Mouse (Mus musculus) neural tube, embryonic 15.5 days (tissue): ENCODE measurements around the gene Trmt61a. TPM values are rescaled to one million over a fixed set of nuclear protein-coding genes. Genes with fewer than 3 reads are reported as not detected.

Source experiments
- ATAC-seq: fragments of 200-750 bp; cut with Nextera tagmentation; 2 replicates; pipeline ENCODE4 v1.8.0; 2017; ENCODE audit warnings: mild to moderate bottlenecking, moderate TSS enrichment, moderate library complexity; ENCODE audit not compliant: low FRiP score
- H3K27ac ChIP-seq: fragments of 300-500 bp; sonication (generic); replicated peaks from 2 replicates; pipeline ENCODE4 v1.5.1; 2015; ENCODE audit warnings: mild to moderate bottlenecking, inconsistent platforms
- H3K27me3 ChIP-seq: fragments of 300-500 bp; sonication (generic); replicated peaks from 2 replicates; pipeline ENCODE4 v1.6.1; 2015; ENCODE audit warnings: inconsistent platforms
- H3K36me3 ChIP-seq: fragments of 300-500 bp; sonication (generic); 2 replicates; pipeline ENCODE4 v1.6.1; 2015; ENCODE audit warnings: inconsistent platforms
- H3K4me1 ChIP-seq: fragments of 300-500 bp; sonication (generic); 2 replicates; pipeline ENCODE4 v1.6.1; 2015; ENCODE audit warnings: inconsistent platforms
- H3K4me2 ChIP-seq: fragments of 300-500 bp; sonication (generic); 2 replicates; pipeline ENCODE4 v1.6.1; 2015; ENCODE audit warnings: inconsistent platforms, mild to moderate bottlenecking, moderate library complexity
- H3K4me3 ChIP-seq: fragments of 300-500 bp; sonication (generic); replicated peaks from 2 replicates; pipeline ENCODE4 v1.5.1; 2015; ENCODE audit warnings: mild to moderate bottlenecking, inconsistent platforms
- H3K9ac ChIP-seq: fragments of 300-500 bp; sonication (generic); replicated peaks from 2 replicates; pipeline ENCODE4 v1.6.1; 2015; ENCODE audit warnings: mild to moderate bottlenecking, inconsistent platforms
- H3K9me3 ChIP-seq: fragments of 300-500 bp; sonication (generic); replicated peaks from 2 replicates; pipeline ENCODE4 v1.6.1; 2016; ENCODE audit warnings: inconsistent platforms
- WGBS: fragments of 180-500 bp; shearing (Covaris S2); methylation state at CpG from one replicate; pipeline ENCODE4 v1.1.7; 2015; ENCODE audit warnings: mixed read lengths; 5-methylcytosine and 5-hydroxymethylcytosine counted together
- polyA plus RNA-seq: library from polyadenylated mRNA; unstranded; fragments of >200 nt; fragmentation: Nextera tagmentation; extraction: Ambion mirVana; gene quantifications from 2 replicates; pipeline ENCODE4 v1.2.1, GENCODE M21; 2015

Trmt61a gene
- polyA plus RNA-seq, 1 experiment from 2014 or later: 10.8 TPM

- 86% methylated on average over 13 of the region's 13 CpGs for WGBS
- Histone ChIP-seq H3K9me3 (no peaks in the 10 kb centered on the region), H3K27ac (no peak overlapping the region), H3K9ac (no peak overlapping the region), H3K4me1 (peaks cover 28% of the 10 kb centered on the region), H3K4me3 (no peak overlapping the region), H3K4me2 (no peak overlapping the region), H3K27me3 (no peaks in the 10 kb centered on the region), H3K36me3 (peaks cover 19% of the 10 kb centered on the region)
- no peak for ATAC-seq
Observed at GRCm38 (mm10) chr12:111665041-111665880, 12.6 kb upstream of the Trmt61a start.

GRCm38 (mm10) chr12:111666380-111666779, 11.5 kb upstream of the Trmt61a start:
- WGBS: 74% methylated on average over 13 of the region's 13 CpGs
- no peak for ATAC-seq

GRCm38 (mm10) chr12:111667421-111667820, 10.5 kb upstream of the Trmt61a start:
- 87% methylated on average over 5 of the region's 5 CpGs for WGBS
- H3K27ac ChIP-seq: peak overlapping the region; percentile 93; the same call in 1 of the 2 replicates

More at GRCm38 (mm10) chr12:111666380-111666779, 11.5 kb upstream of the Trmt61a start:
- Histone ChIP-seq H3K36me3 (peaks cover 19% of the 10 kb centered on the region), H3K9ac (no peak overlapping the region), H3K9me3 (no peaks in the 10 kb centered on the region), H3K4me2 (no peak overlapping the region), H3K27ac (no peak overlapping the region), H3K27me3 (no peaks in the 10 kb centered on the region), H3K4me3 (no peak overlapping the region), H3K4me1 (peaks cover 33% of the 10 kb centered on the region)

GRCm38 (mm10) chr12:111668457-111668912, 9.4 kb upstream of the Trmt61a start:
- no peak for ATAC-seq
- Histone ChIP-seq H3K36me3 (peaks cover 14% of the 10 kb centered on the region), H3K4me1 (peaks cover 43% of the 10 kb centered on the region)

More at GRCm38 (mm10) chr12:111667421-111667820, 10.5 kb upstream of the Trmt61a start:
- H3K9me3 ChIP-seq: no peaks in the 10 kb centered on the region
- no peak overlapping the region for H3K4me3 ChIP-seq
- H3K4me2 ChIP-seq: no peak overlapping the region
- H3K36me3 ChIP-seq: peaks cover 14% of the 10 kb centered on the region
- no peaks in the 10 kb centered on the region for H3K27me3 ChIP-seq
- peaks cover 35% of the 10 kb centered on the region for H3K4me1 ChIP-seq
- ATAC-seq: no peak
- no peak overlapping the region for H3K9ac ChIP-seq

GRCm38 (mm10) chr12:111669000-111669788, 8.7 kb upstream of the Trmt61a start:
- peaks cover 43% of the 10 kb centered on the region for H3K4me1 ChIP-seq
- peak overlapping the region; percentile 98 for H3K9ac ChIP-seq
- 0 out of 2 replicates have a peak, but pooled peaks cover 3% of the 10 kb centered on the region for H3K27me3 ChIP-seq
- peak overlapping the region; percentile 93 for H3K27ac ChIP-seq
- ATAC-seq: no peak
- WGBS: 41% methylated on average over 23 of the region's 23 CpGs
- H3K36me3 ChIP-seq: peaks cover 14% of the 10 kb centered on the region
- H3K4me2 ChIP-seq: peak overlapping the region; percentile 87
- peak overlapping the region; percentile 91 for H3K4me3 ChIP-seq
- H3K9me3 ChIP-seq: no peaks in the 10 kb centered on the region

More at GRCm38 (mm10) chr12:111668457-111668912, 9.4 kb upstream of the Trmt61a start:
- Histone ChIP-seq H3K4me3 (peak overlapping the region; percentile 91), H3K27ac (peak overlapping the region; percentile 93), H3K9me3 (no peaks in the 10 kb centered on the region), H3K4me2 (peak overlapping the region; percentile 87), H3K9ac (peak overlapping the region; percentile 98), H3K27me3 (no peaks in the 10 kb centered on the region)
- WGBS: 2% methylated on average over 8 of the region's 8 CpGs

GRCm38 (mm10) chr12:111669961-111670360, 7.9 kb upstream of the Trmt61a start:
- no peak for ATAC-seq
- WGBS: 39% methylated on average over 8 of the region's 8 CpGs
- H3K27ac ChIP-seq: peak overlapping the region; percentile 93

GRCm38 (mm10) chr12:111670371-111670971, 7.4 kb upstream of the Trmt61a start:
- Histone ChIP-seq H3K4me1 (peaks cover 43% of the 10 kb centered on the region), H3K27me3 (0 out of 2 replicates have a peak, but pooled peaks cover 3% of the 10 kb centered on the region), H3K9me3 (no peaks in the 10 kb centered on the region), H3K36me3 (peaks cover 10% of the 10 kb centered on the region), H3K9ac (peak overlapping the region; percentile 98), H3K4me3 (peak overlapping the region; percentile 91), H3K27ac (peak overlapping the region; percentile 93), H3K4me2 (peak overlapping the region; percentile 87)
- ATAC-seq: no peak; the same call in 1 of the 2 replicates
- 3% methylated on average over 28 of the region's 29 CpGs for WGBS

More at GRCm38 (mm10) chr12:111669961-111670360, 7.9 kb upstream of the Trmt61a start:
- H3K4me2 ChIP-seq: peak overlapping the region; percentile 87
- H3K4me1 ChIP-seq: peaks cover 43% of the 10 kb centered on the region
- 0 out of 2 replicates have a peak, but pooled peaks cover 3% of the 10 kb centered on the region for H3K27me3 ChIP-seq
- no peaks in the 10 kb centered on the region for H3K9me3 ChIP-seq
- H3K9ac ChIP-seq: peak overlapping the region; percentile 98
- H3K36me3 ChIP-seq: peaks cover 14% of the 10 kb centered on the region
- peak overlapping the region; percentile 91 for H3K4me3 ChIP-seq

GRCm38 (mm10) chr12:111670976-111671375, 6.9 kb upstream of the Trmt61a start:
- under 1% methylated on average over 35 of the region's 35 CpGs for WGBS
- H3K9ac ChIP-seq: peak overlapping the region; percentile 98
- peak; percentile 11; the same call in 1 of the 2 replicates for ATAC-seq
- peaks cover 10% of the 10 kb centered on the region for H3K36me3 ChIP-seq
- H3K27me3 ChIP-seq: 0 out of 2 replicates have a peak, but pooled peaks cover 3% of the 10 kb centered on the region
- H3K4me3 ChIP-seq: peak overlapping the region; percentile 91
- H3K9me3 ChIP-seq: no peaks in the 10 kb centered on the region
- H3K4me1 ChIP-seq: peaks cover 43% of the 10 kb centered on the region
- peak overlapping the region; percentile 93 for H3K27ac ChIP-seq
- peak overlapping the region; percentile 87 for H3K4me2 ChIP-seq

- WGBS: under 1% methylated on average over 34 of the region's 34 CpGs
- peak; percentile 79 for ATAC-seq
- peak overlapping the region; percentile 87 for H3K4me2 ChIP-seq
Observed at GRCm38 (mm10) chr12:111671431-111671902, 6.4 kb upstream of the Trmt61a start.

GRCm38 (mm10) chr12:111672176-111672575, 5.7 kb upstream of the Trmt61a start, which contains the start of gene Ckb:
Gene Ckb (minus strand): TSS chr12:111672338.
- Histone ChIP-seq H3K27me3 (0 out of 2 replicates have a peak, but pooled peaks cover 3% of the 10 kb centered on the region), H3K9me3 (no peaks in the 10 kb centered on the region), H3K4me2 (peak within 1 kb of the TSS; percentile 87), H3K4me1 (peaks cover 51% of the 10 kb centered on the region), H3K9ac (peak within 1 kb of the TSS; percentile 98), H3K27ac (peak within 1 kb of the TSS; percentile 93), H3K36me3 (peaks cover 8% of the 10 kb centered on the region), H3K4me3 (peak within 1 kb of the TSS; percentile 91)
- ATAC-seq: peak; percentile 90
- under 1% methylated on average over 31 of the region's 31 CpGs for WGBS

More at GRCm38 (mm10) chr12:111671431-111671902, 6.4 kb upstream of the Trmt61a start:
- peak overlapping the region; percentile 98 for H3K9ac ChIP-seq
- H3K4me1 ChIP-seq: peaks cover 44% of the 10 kb centered on the region
- peaks cover 10% of the 10 kb centered on the region for H3K36me3 ChIP-seq
- H3K27me3 ChIP-seq: 0 out of 2 replicates have a peak, but pooled peaks cover 3% of the 10 kb centered on the region
- peak overlapping the region; percentile 93 for H3K27ac ChIP-seq
- peak overlapping the region; percentile 91 for H3K4me3 ChIP-seq
- no peaks in the 10 kb centered on the region for H3K9me3 ChIP-seq
